Mouse (Mus musculus) brain, embryonic 14.5 days (tissue): ENCODE measurements around the gene Pex3.

ENCODE experiments used
- CTCF ChIP-seq: fragments of 200-500 bp; IDR thresholded peaks from 2 replicates; pipeline ENCODE4 v1.5.1; 2012; ENCODE audit warnings: inconsistent platforms, mild to moderate bottlenecking, moderate library complexity, borderline replicate concordance; ENCODE audit not compliant: insufficient read depth, insufficient read length; ENCODE audit errors: extremely low read depth
- POLR2A ChIP-seq: fragments of 200-500 bp; IDR thresholded peaks from 2 replicates; pipeline ENCODE4 v1.6.1; 2012; ENCODE audit warnings: mild to moderate bottlenecking, inconsistent platforms, borderline replicate concordance; ENCODE audit not compliant: poor library complexity, insufficient read depth, insufficient read length, severe bottlenecking; ENCODE audit errors: extremely low read depth

DNA sequence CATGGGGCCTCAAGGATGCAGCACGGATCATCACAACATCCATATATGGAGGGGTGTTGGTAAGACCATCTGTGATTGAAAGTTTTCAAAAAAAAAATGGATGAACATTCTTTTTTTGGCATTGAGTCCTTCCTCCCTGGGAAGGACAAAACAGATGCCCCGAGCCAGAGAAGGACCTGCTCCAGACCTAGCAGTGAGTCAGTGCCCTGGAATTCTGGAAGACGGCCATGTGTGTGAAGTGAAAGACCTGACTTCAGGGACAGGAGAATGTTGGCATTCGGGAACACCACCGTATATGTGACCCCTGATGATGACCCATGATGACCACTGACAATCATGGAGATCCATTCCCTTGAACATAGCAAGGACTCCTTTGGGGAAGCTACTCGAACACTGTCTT is 63.3 kb downstream of the Pex3 start:
- TF ChIP-seq POLR2A (no peak), CTCF (no peak)
